32 mouse cellular contexts compared by ENCODE assay signal in the genomic region with DNA sequence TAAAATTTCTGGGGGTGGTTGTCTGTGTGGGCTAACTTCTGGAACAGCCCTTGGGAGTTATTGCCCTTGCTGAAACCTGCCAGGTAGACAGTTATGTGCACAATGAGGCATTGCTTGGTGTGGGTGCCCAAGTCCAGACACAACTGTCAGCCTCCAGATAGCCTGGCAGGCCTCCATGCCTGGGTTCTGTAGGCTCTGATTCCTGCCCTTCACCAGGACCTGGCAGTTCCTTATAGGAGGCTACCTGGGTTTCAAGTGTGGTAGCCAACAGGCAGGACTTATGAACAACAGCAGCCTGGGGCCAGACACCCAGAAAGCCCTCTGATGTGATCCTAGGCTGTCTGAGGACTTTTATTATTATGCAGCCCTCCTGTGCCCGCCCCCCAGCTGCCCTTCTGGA. TPM values are rescaled to one million over a fixed set of nuclear protein-coding genes. Genes with fewer than 3 reads are reported as not detected.
DNase-seq lines count a peak whose midpoint lies in the region; ATAC-seq lines count a peak whose summit lies in the region.
"Had no signal": no experiment of that assay in that cellular context is flagged by ENCODE, and none has a peak within 500 bp of the region (broad histone marks: within the 10 kb centered on the region; RNA-seq: fewer than 3 reads in every experiment).

No protein-coding gene starts in this region.

- no peak for ATAC-seq in cerebellum, adult (ENCODE audit: insufficient number of reproducible peaks, low FRiP score, low TSS enrichment)
- no peak for ATAC-seq in midbrain, embryonic 11.5 days (ENCODE audit: low FRiP score)
- ATAC-seq in midbrain, embryonic 16.5 days = no peak
- ATAC-seq in midbrain, embryonic 15.5 days (replicated peaks) = no peak
- ATAC-seq: CD4-positive, CD25-positive, alpha-beta regulatory T cell, adult 4 months; forebrain, embryonic 16.5 days had no signal

- no peaks in the 10 kb centered on the region for H3K36me3 ChIP-seq in midbrain, embryonic 11.5 days (ENCODE audit: control insufficient read depth, insufficient read depth, low read length)
- H3K36me3 ChIP-seq in midbrain, embryonic 16.5 days (ENCODE audit: control insufficient read depth, insufficient read depth, low read length) = no peaks in the 10 kb centered on the region
- no peaks in the 10 kb centered on the region for H3K36me3 ChIP-seq in midbrain, embryonic 15.5 days (replicated peaks)
- H3K36me3 ChIP-seq: hindbrain, embryonic 15.5 days; limb, embryonic 12.5 days; liver, embryonic 15.5 days had no signal

- no peak overlapping the region for H3K4me3 ChIP-seq in midbrain, embryonic 11.5 days (ENCODE audit: low read depth, low read length)
- H3K4me3 ChIP-seq in midbrain, embryonic 16.5 days (ENCODE audit: low read depth, low read length) = no peak overlapping the region
- H3K4me3 ChIP-seq in midbrain, embryonic 15.5 days = no peak overlapping the region
- H3K4me3 ChIP-seq: erythroblast, embryonic 14.5 days; gastrocnemius, adult 2 months; hindbrain, embryonic 15.5 days; limb, embryonic 12.5 days; liver, embryonic 15.5 days had no signal

- DNase-seq in cerebellum, adult 9-10 months = peak; percentile 72
- DNase-seq in midbrain, embryonic 11.5 days (ENCODE audit: low spot score, missing footprints) = peak; percentile 92
- peak; percentile 51 to 62 for DNase-seq in cerebellum, postnatal 25 days
- DNase-seq in ovary, postnatal 36 days (ENCODE audit: low spot score) = no peak
- DNase-seq: adrenal gland, postnatal 25 days; gastrocnemius, adult 2 months; gastrocnemius, postnatal 36 days; heart, adult 18-20 months; heart, postnatal 36 days; kidney, adult 2 months; kidney, postnatal 4 days; lung, embryonic 14.5 days; lung, postnatal 14 days; right cerebral cortex, adult 18-20 months; thymus, adult 2 months; thymus, postnatal 36 days had no signal

- H3K9me3 ChIP-seq in midbrain, embryonic 11.5 days (ENCODE audit: control insufficient read depth, low read length) = no peaks in the 10 kb centered on the region
- H3K9me3 ChIP-seq in midbrain, embryonic 16.5 days (replicated peaks; ENCODE audit: control insufficient read depth, low read length, poor library complexity, severe bottlenecking) = no peaks in the 10 kb centered on the region
- no peaks in the 10 kb centered on the region for H3K9me3 ChIP-seq in midbrain, embryonic 15.5 days
- H3K9me3 ChIP-seq: hindbrain, embryonic 15.5 days; limb, embryonic 12.5 days; liver, embryonic 15.5 days had no signal

- peak overlapping the region; percentile 85; the same call in 1 of the 2 replicates for H3K4me2 ChIP-seq in midbrain, embryonic 11.5 days
- H3K4me2 ChIP-seq in midbrain, embryonic 16.5 days (ENCODE audit: low read length) = no peak overlapping the region
- H3K4me2 ChIP-seq in midbrain, embryonic 15.5 days = peak overlapping the region; percentile 85; the same call in 1 of the 2 replicates
- H3K4me2 ChIP-seq: heart, embryonic 11.5 days; hindbrain, embryonic 15.5 days; limb, embryonic 12.5 days; liver, embryonic 15.5 days; lung, embryonic 14.5 days had no signal

- no peak overlapping the region for H3K27ac ChIP-seq in midbrain, embryonic 11.5 days (ENCODE audit: low read depth, low read length)
- no peak overlapping the region for H3K27ac ChIP-seq in midbrain, embryonic 16.5 days (ENCODE audit: low read length)
- peak overlapping the region; percentile 89; the same call in 1 of the 2 replicates for H3K27ac ChIP-seq in midbrain, embryonic 15.5 days
- H3K27ac ChIP-seq: gastrocnemius, adult 2 months; hindbrain, embryonic 15.5 days; limb, embryonic 12.5 days; liver, embryonic 15.5 days; stomach, postnatal 0 days had no signal

- peaks cover 26% of the 10 kb centered on the region for H3K4me1 ChIP-seq in midbrain, embryonic 11.5 days (ENCODE audit: control insufficient read depth, insufficient read depth, low read length)
- H3K4me1 ChIP-seq in midbrain, embryonic 16.5 days (ENCODE audit: control insufficient read depth, insufficient read depth, low read length) = peaks cover 11% of the 10 kb centered on the region
- H3K4me1 ChIP-seq in midbrain, embryonic 15.5 days = peaks cover 33% of the 10 kb centered on the region

- 5% methylated on average over 1 of the region's 1 CpGs for WGBS in midbrain, embryonic 11.5 days
- WGBS in midbrain, embryonic 16.5 days = 5% methylated on average over 1 of the region's 1 CpGs
- WGBS in midbrain, embryonic 15.5 days = 26% methylated on average over 1 of the region's 1 CpGs

- no peak overlapping the region for H3K9ac ChIP-seq in midbrain, embryonic 11.5 days (ENCODE audit: low read length)
- H3K9ac ChIP-seq in midbrain, embryonic 16.5 days (ENCODE audit: low read depth, low read length) = no peak overlapping the region
- no peak overlapping the region for H3K9ac ChIP-seq in midbrain, embryonic 15.5 days
- H3K9ac ChIP-seq: hindbrain, embryonic 15.5 days; limb, embryonic 12.5 days; liver, embryonic 15.5 days; lung, embryonic 14.5 days had no signal

- peaks cover 75% of the 10 kb centered on the region for H3K27me3 ChIP-seq in midbrain, embryonic 11.5 days (ENCODE audit: control insufficient read depth, insufficient read depth, low read length)
- H3K27me3 ChIP-seq in midbrain, embryonic 16.5 days (ENCODE audit: control insufficient read depth, insufficient read depth, low read depth, low read length) = peaks cover 35% of the 10 kb centered on the region
- H3K27me3 ChIP-seq in midbrain, embryonic 15.5 days (replicated peaks) = peaks cover 40% of the 10 kb centered on the region

RNA-seq across cellular contexts. Expression of gene En2, which starts 1.6 kb away (rescaled TPM):
- 2.4 and 2.9 TPM in 2 replicates for polyA plus RNA-seq in midbrain, embryonic 11.5 days (2014; fragmentation: Nextera tagmentation; extraction: Ambion mirVana)
- 0.55 and 0.72 TPM in 2 replicates for polyA plus RNA-seq in midbrain, embryonic 16.5 days (2015; fragmentation: Nextera tagmentation; extraction: Ambion mirVana)
- polyA plus RNA-seq in midbrain, embryonic 15.5 days (2015; fragmentation: Nextera tagmentation; extraction: Ambion mirVana) = 0.93 and 1.5 TPM in 2 replicates
- polyA plus RNA-seq: CD4-positive, CD25-positive, alpha-beta regulatory T cell, adult 4 months; embryonic facial prominence, embryonic 14.5 days; erythroblast, embryonic 14.5 days; forebrain, embryonic 11.5 days; forebrain, embryonic 16.5 days; heart, embryonic 11.5 days; heart, embryonic 16.5 days; intestine, embryonic 14.5 days; limb, embryonic 12.5 days; liver, embryonic 15.5 days; lung, embryonic 14.5 days; spleen, adult 2 months; stomach, postnatal 0 days had no signal
